Mouse (Mus musculus): Measurements from ENCODE around the gene Deup1.

The Deup1 gene

GRCm38 (mm10) chr9:15529275-15529964 is 98.3 kb downstream of the Deup1 start:
- peak; percentile 76 to 85 for DNase-seq

GRCm38 (mm10) chr9:15528368-15528767 is 99.4 kb downstream of the Deup1 start:
- no peak for DNase-seq

GRCm38 (mm10) chr9:15527846-15528245 is 99.9 kb downstream of the Deup1 start:
- DNase-seq = no peak

GRCm38 (mm10) chr9:15526539-15526938 is 101.2 kb downstream of the Deup1 start:
- no peak for DNase-seq

- no peak for DNase-seq
Measured at GRCm38 (mm10) chr9:15525246-15525645, 102.5 kb downstream of the Deup1 start.

GRCm38 (mm10) chr9:15523646-15524045 is 104.1 kb downstream of the Deup1 start:
- no peak for DNase-seq

GRCm38 (mm10) chr9:15522887-15523286 is 104.8 kb downstream of the Deup1 start:
- DNase-seq = no peak

GRCm38 (mm10) chr9:15522348-15522747 is 105.4 kb downstream of the Deup1 start:
- no peak for DNase-seq

- DNase-seq = no peak
Measured at GRCm38 (mm10) chr9:15517979-15518378, 109.8 kb downstream of the Deup1 start.

GRCm38 (mm10) chr9:15516007-15516406 is 111.7 kb downstream of the Deup1 start:
- no peak for DNase-seq

- DNase-seq = peak; percentile 85 to 87
Measured at GRCm38 (mm10) chr9:15512918-15513317, 114.8 kb downstream of the Deup1 start.

GRCm38 (mm10) chr9:15510557-15511310 is 117.0 kb downstream of the Deup1 start:
- DNase-seq = peak; percentile 81 to 84

All from cerebellum, postnatal 10 days (tissue).